ENCODE assay signal across 12 mouse cellular contexts in genomic region chr11:97813085-97813484, GRCm38 (mm10). TPM values are rescaled to one million over a fixed set of nuclear protein-coding genes. Genes with fewer than 3 reads are reported as not detected.
DNase-seq lines count a peak whose midpoint lies in the region; ATAC-seq lines count a peak whose summit lies in the region.
"Had no signal": no experiment of that assay in that cellular context is flagged by ENCODE, and none has a peak within 500 bp of the region (broad histone marks: within the 10 kb centered on the region; RNA-seq: fewer than 3 reads in every experiment).

No protein-coding gene starts in this region.

- no peak overlapping the region for H3K4me2 ChIP-seq in heart, embryonic 13.5 days
- H3K4me2 ChIP-seq in hindbrain, embryonic 11.5 days (replicated peaks; ENCODE audit: low read depth, low read length) = peak overlapping the region; percentile 28
- H3K4me2 ChIP-seq in midbrain, embryonic 13.5 days (replicated peaks) = peak overlapping the region; percentile 49
- H3K4me2 ChIP-seq: liver, embryonic 12.5 days had no signal

- 48% methylated on average over 7 of the region's 7 CpGs for WGBS in heart, embryonic 13.5 days
- 60% methylated on average over 7 of the region's 7 CpGs for WGBS in hindbrain, embryonic 11.5 days
- WGBS in midbrain, embryonic 13.5 days = 31% methylated on average over 7 of the region's 7 CpGs

- no peak for DNase-seq in heart, postnatal 14 days
- DNase-seq in R1 (ENCODE audit: low read depth, low spot score) = peak; percentile 79
- DNase-seq in hindbrain, embryonic 11.5 days (ENCODE audit: low spot score) = no peak
- DNase-seq in T-cell, adult 2 months (ENCODE audit: low spot score) = no peak
- DNase-seq in gastrocnemius, postnatal 25 days = no peak
- no peak for DNase-seq in layer of hippocampus, postnatal 14 days (ENCODE audit: low spot score in 2 of 2)
- DNase-seq: B cell, adult 2 months had no signal

- H3K4me3 ChIP-seq in heart, embryonic 13.5 days = no peak overlapping the region
- no peak overlapping the region for H3K4me3 ChIP-seq in hindbrain, embryonic 11.5 days (ENCODE audit: low read depth, low read length)
- 0 out of 2 replicates have a peak overlapping the region, but pooled peaks have one; percentile 4 for H3K4me3 ChIP-seq in midbrain, embryonic 13.5 days (replicated peaks)
- H3K4me3 ChIP-seq: liver, embryonic 12.5 days had no signal

- no peak for ATAC-seq in heart, embryonic 13.5 days (ENCODE audit: extremely low read depth, insufficient number of reproducible peaks, low FRiP score, low TSS enrichment)
- peak; percentile 22; the same call in 1 of the 2 replicates for ATAC-seq in hindbrain, embryonic 11.5 days (ENCODE audit: low FRiP score)
- ATAC-seq in midbrain, embryonic 13.5 days = peak; percentile 56
- ATAC-seq: activated CD4-positive, CD25-positive, alpha-beta regulatory T cell, adult 4 months; liver, embryonic 12.5 days had no signal

- no peaks in the 10 kb centered on the region for H3K9me3 ChIP-seq in heart, embryonic 13.5 days
- no peaks in the 10 kb centered on the region for H3K9me3 ChIP-seq in hindbrain, embryonic 11.5 days (ENCODE audit: control insufficient read depth, low read length)
- no peaks in the 10 kb centered on the region for H3K9me3 ChIP-seq in midbrain, embryonic 13.5 days
- H3K9me3 ChIP-seq: liver, embryonic 12.5 days had no signal

- intact Hi-C loops in heart, postnatal 14 days (cut with DNase I) = no loop called here

- H3K4me1 ChIP-seq in heart, embryonic 13.5 days = peaks cover 94% of the 10 kb centered on the region
- peaks cover 37% of the 10 kb centered on the region for H3K4me1 ChIP-seq in hindbrain, embryonic 11.5 days (replicated peaks; ENCODE audit: control insufficient read depth, insufficient read depth, low read length)
- peaks cover 97% of the 10 kb centered on the region for H3K4me1 ChIP-seq in midbrain, embryonic 13.5 days (replicated peaks)

- H3K27ac ChIP-seq in heart, embryonic 13.5 days (replicated peaks) = no peak overlapping the region
- peak overlapping the region; percentile 89 for H3K27ac ChIP-seq in hindbrain, embryonic 11.5 days (ENCODE audit: low read depth, low read length)
- H3K27ac ChIP-seq in midbrain, embryonic 13.5 days = peak overlapping the region; percentile 96

- H3K9ac ChIP-seq in heart, embryonic 13.5 days = peak overlapping the region; percentile 2
- H3K9ac ChIP-seq in hindbrain, embryonic 11.5 days (ENCODE audit: low read depth, low read length) = peak overlapping the region; percentile 45
- peak overlapping the region; percentile 46 for H3K9ac ChIP-seq in midbrain, embryonic 13.5 days (replicated peaks)
- H3K9ac ChIP-seq: liver, embryonic 12.5 days had no signal

- peaks cover 72% of the 10 kb centered on the region for H3K36me3 ChIP-seq in heart, embryonic 13.5 days
- H3K36me3 ChIP-seq in hindbrain, embryonic 11.5 days (ENCODE audit: control insufficient read depth, insufficient read depth, low read length) = 0 out of 2 replicates have a peak, but pooled peaks cover 3% of the 10 kb centered on the region
- peaks cover 47% of the 10 kb centered on the region for H3K36me3 ChIP-seq in midbrain, embryonic 13.5 days

- H3K27me3 ChIP-seq in heart, embryonic 13.5 days (replicated peaks) = no peaks in the 10 kb centered on the region
- H3K27me3 ChIP-seq in hindbrain, embryonic 11.5 days (ENCODE audit: control insufficient read depth, insufficient read depth, low read length) = no peaks in the 10 kb centered on the region
- H3K27me3 ChIP-seq in midbrain, embryonic 13.5 days = no peaks in the 10 kb centered on the region
- H3K27me3 ChIP-seq: liver, embryonic 12.5 days had no signal

RNA-seq across cellular contexts. Expression of gene Lasp1, which starts 14.3 kb away (rescaled TPM):
- polyA plus RNA-seq in heart, embryonic 13.5 days (2015; fragmentation: Nextera tagmentation; extraction: Ambion mirVana) = 45.1 and 46.0 TPM in 2 replicates
- 10 to 100 TPM; 47.8 to 49.6 TPM for total RNA-seq in heart, postnatal 14 days (2021)
- polyA plus RNA-seq in hindbrain, embryonic 11.5 days (2014; fragmentation: Nextera tagmentation; extraction: Ambion mirVana) = 45.8 and 61.1 TPM in 2 replicates
- 136 and 137 TPM in 2 replicates for polyA plus RNA-seq in midbrain, embryonic 13.5 days (2015; fragmentation: Nextera tagmentation; extraction: Ambion mirVana)
- 10 to 100 TPM; 18.3 to 21.9 TPM for total RNA-seq in gastrocnemius, postnatal 25 days (2021)
- 100 to 1,000 TPM; 114 to 123 TPM for total RNA-seq in layer of hippocampus, postnatal 14 days (2021)

RNA-seq across cellular contexts. Expression of gene B230217C12Rik, which starts 27.5 kb away (rescaled TPM):
- polyA plus RNA-seq in heart, embryonic 13.5 days (2015; fragmentation: Nextera tagmentation; extraction: Ambion mirVana) = 5.1 and 5.5 TPM in 2 replicates
- 1 to 10 TPM in 1 of 2 experiments, under 1 TPM in 1; 0.95 to 1.1 TPM for total RNA-seq in heart, postnatal 14 days (2021)
- polyA plus RNA-seq in hindbrain, embryonic 11.5 days (2014; fragmentation: Nextera tagmentation; extraction: Ambion mirVana) = 15.1 TPM in 2 replicates
- 23.2 and 24.8 TPM in 2 replicates for polyA plus RNA-seq in midbrain, embryonic 13.5 days (2015; fragmentation: Nextera tagmentation; extraction: Ambion mirVana)
- under 1 TPM; 0.48 to 0.67 TPM for total RNA-seq in gastrocnemius, postnatal 25 days (2021)
- 10 to 100 TPM; 44.2 to 49.6 TPM for total RNA-seq in layer of hippocampus, postnatal 14 days (2021)

RNA-seq across cellular contexts. Expression of gene Rpl23, which starts 30.8 kb away (rescaled TPM):
- 376 and 393 TPM in 2 replicates for polyA plus RNA-seq in heart, embryonic 13.5 days (2015; fragmentation: Nextera tagmentation; extraction: Ambion mirVana)
- total RNA-seq in heart, postnatal 14 days (2021) = 100 to 1,000 TPM; 503 to 533 TPM
- polyA plus RNA-seq in hindbrain, embryonic 11.5 days (2014; fragmentation: Nextera tagmentation; extraction: Ambion mirVana) = 437 and 458 TPM in 2 replicates
- polyA plus RNA-seq in midbrain, embryonic 13.5 days (2015; fragmentation: Nextera tagmentation; extraction: Ambion mirVana) = 363 and 377 TPM in 2 replicates
- total RNA-seq in gastrocnemius, postnatal 25 days (2021) = 100 to 1,000 TPM; 379 to 436 TPM
- total RNA-seq in layer of hippocampus, postnatal 14 days (2021) = 100 to 1,000 TPM; 372 to 419 TPM

RNA-seq across cellular contexts. Expression of gene 1700001P01Rik, which starts 37.4 kb away (rescaled TPM):
- polyA plus RNA-seq in heart, embryonic 13.5 days (2015; fragmentation: Nextera tagmentation; extraction: Ambion mirVana) = not detected in 2 replicates
- total RNA-seq in heart, postnatal 14 days (2021) = under 1 TPM in 1 of 2 experiments, not detected in 1; 0.65 TPM
- 0.39 and 0.60 TPM in 2 replicates for polyA plus RNA-seq in hindbrain, embryonic 11.5 days (2014; fragmentation: Nextera tagmentation; extraction: Ambion mirVana)
- polyA plus RNA-seq in midbrain, embryonic 13.5 days (2015; fragmentation: Nextera tagmentation; extraction: Ambion mirVana) = 0.81 and 1.1 TPM in 2 replicates
- total RNA-seq in gastrocnemius, postnatal 25 days (2021) = not detected
- 1 to 10 TPM in 1 of 2 experiments, under 1 TPM in 1; 0.58 to 2.0 TPM for total RNA-seq in layer of hippocampus, postnatal 14 days (2021)
- total RNA-seq: gastrocnemius, adult 8-10 months had no signal
- polyA plus RNA-seq: liver, embryonic 12.5 days had no signal

RNA-seq across cellular contexts. Expression of gene Cwc25, which starts 46.7 kb away (rescaled TPM):
- 10.2 and 10.5 TPM in 2 replicates for polyA plus RNA-seq in heart, embryonic 13.5 days (2015; fragmentation: Nextera tagmentation; extraction: Ambion mirVana)
- 10 to 100 TPM in 1 of 2 experiments, 1 to 10 TPM in 1; 8.9 to 10.6 TPM for total RNA-seq in heart, postnatal 14 days (2021)
- polyA plus RNA-seq in hindbrain, embryonic 11.5 days (2014; fragmentation: Nextera tagmentation; extraction: Ambion mirVana) = 13.1 and 17.0 TPM in 2 replicates
- polyA plus RNA-seq in midbrain, embryonic 13.5 days (2015; fragmentation: Nextera tagmentation; extraction: Ambion mirVana) = 19.0 and 19.6 TPM in 2 replicates
- total RNA-seq in gastrocnemius, postnatal 25 days (2021) = 1 to 10 TPM; 4.9 to 6.4 TPM
- 10 to 100 TPM; 21.3 to 21.4 TPM for total RNA-seq in layer of hippocampus, postnatal 14 days (2021)

Comparison
In these comparisons a context has a peak if more than half of its experiments do, and no peak if none do; other contexts are left out.
1. RNA of gene B230217C12Rik, which starts 27.5 kb away (total RNA-seq): 44.2 to 49.6 TPM in layer of hippocampus, postnatal 14 days; 0.95 to 1.1 TPM in heart, postnatal 14 days and 0.48 to 0.67 TPM in gastrocnemius, postnatal 25 days; every median in the first group is over 10 times any median in the second.
2. Peak in every context shown above with its lines, with median percentiles within 50 percentile points of each other: H3K9ac ChIP-seq.